Mouse (Mus musculus) liver, embryonic 14.5 days (tissue): ENCODE data around the gene Syne2. TPM values are rescaled to one million over a fixed set of nuclear protein-coding genes. Genes with fewer than 3 reads are reported as not detected.

Source experiments
- ATAC-seq: fragments of 200-750 bp; cut with Nextera tagmentation; 2 replicates; pipeline ENCODE4 v1.8.0; 2017; ENCODE audit warnings: moderate number of reproducible peaks, mild to moderate bottlenecking, moderate library complexity; ENCODE audit not compliant: insufficient read depth
- DNase-seq, 3 experiments: peaks; one replicate each; pipeline ENCODE4 v3.0.0-alpha.2; 2012 to 2013; ENCODE audit warnings: low read depth in 3 of 3, low spot score in 3 of 3
- H3K27ac ChIP-seq: fragments of 300-500 bp; sonication (generic); 2 replicates; pipeline ENCODE4 v1.5.1; 2014; ENCODE audit warnings: moderate library complexity, mild to moderate bottlenecking, control low read depth, inconsistent platforms
- H3K27me3 ChIP-seq: fragments of 300-500 bp; sonication (generic); 2 replicates; pipeline ENCODE4 v1.6.1; 2014; ENCODE audit warnings: mild to moderate bottlenecking, low read length, moderate library complexity; ENCODE audit not compliant: control insufficient read depth, insufficient read depth
- H3K36me3 ChIP-seq: fragments of 300-500 bp; sonication (generic); replicated peaks from 2 replicates; pipeline ENCODE4 v1.6.1; 2014; ENCODE audit warnings: low read depth; ENCODE audit not compliant: control insufficient read depth, insufficient read depth
- H3K4me1 ChIP-seq, 2 experiments: fragments of 200-500 bp in 1 of 2; fragments of 300-500 bp in 1 of 2; sonication (generic) in 1 of 2; replicated peaks; 2 replicates each; pipeline ENCODE4 v1.6.1; 2012 to 2014; ENCODE audit warnings: antibody characterized with exemption in 1 of 2, inconsistent platforms in 1 of 2, low read length in 1 of 2; ENCODE audit not compliant: control insufficient read depth in 2 of 2, insufficient read depth in 2 of 2
- H3K4me2 ChIP-seq: fragments of 300-500 bp; sonication (generic); 2 replicates; pipeline ENCODE4 v1.6.1; 2014; ENCODE audit warnings: low read depth, mild to moderate bottlenecking, control low read depth, moderate library complexity
- H3K4me3 ChIP-seq, 2 experiments: fragments of 200-500 bp in 1 of 2; fragments of 300-500 bp in 1 of 2; sonication (generic) in 1 of 2; 2 replicates each; pipeline ENCODE4 v1.5.1; 2012 to 2014; ENCODE audit warnings: low read depth in 2 of 2, low read length in 2 of 2, mild to moderate bottlenecking in 2 of 2, control low read depth in 1 of 2, inconsistent platforms in 1 of 2, moderate library complexity in 1 of 2; ENCODE audit not compliant: insufficient read depth in 1 of 2
- H3K9ac ChIP-seq: fragments of 300-500 bp; sonication (generic); replicated peaks from 2 replicates; pipeline ENCODE4 v1.6.1; 2014; ENCODE audit warnings: mild to moderate bottlenecking, control low read depth, moderate library complexity
- H3K9me3 ChIP-seq: fragments of 300-500 bp; sonication (generic); 2 replicates; pipeline ENCODE4 v1.6.1; 2016; ENCODE audit warnings: low read length, mixed read lengths; ENCODE audit not compliant: control insufficient read depth
- CTCF ChIP-seq: IDR thresholded peaks from 2 replicates; pipeline ENCODE4 v1.5.1; 2016; ENCODE audit warnings: antibody characterized with exemption, low read depth, control low read depth
- EP300 ChIP-seq: IDR thresholded peaks from 2 replicates; pipeline ENCODE4 v1.6.1; 2016; ENCODE audit warnings: antibody characterized with exemption, low read depth
- WGBS: fragments of 180-500 bp; shearing (Covaris S2); extraction: QIAGEN DNeasy Blood & Tissue Kit; methylation state at CpG from one replicate; pipeline ENCODE4 v1.1.7; 2014; ENCODE audit not compliant: insufficient replicate concordance; 5-methylcytosine and 5-hydroxymethylcytosine counted together
- polyA plus RNA-seq, 2 experiments: library from polyadenylated mRNA; depleted of rRNA in 1 of 2; stranded (reverse) in 1 of 2; unstranded in 1 of 2; fragments of >200 nt; fragmentation: Nextera tagmentation in 1 of 2; extraction: Ambion mirVana in 1 of 2; gene quantifications; 2 replicates each; pipeline versions ENCODE4 v1.2.1 to v1.2.3; 2012 to 2014

Gene Syne2
- polyA plus RNA-seq, 2 experiments: 2.1 to 3.0 TPM

- WGBS: 69% methylated on average over 5 of the region's 5 CpGs
- H3K27me3 ChIP-seq: no peaks in the 10 kb centered on the region
- H3K4me1 ChIP-seq: no peaks in the 10 kb centered on the region; a peak in 1 of 4 replicates
- H3K9ac ChIP-seq: no peak overlapping the region
- H3K36me3 ChIP-seq: no peaks in the 10 kb centered on the region
- ATAC-seq: no peak
- no peak overlapping the region for H3K4me2 ChIP-seq
- no peak for DNase-seq
- no peaks in the 10 kb centered on the region for H3K9me3 ChIP-seq
- no peak overlapping the region for H3K27ac ChIP-seq
- no peak overlapping the region for H3K4me3 ChIP-seq
- TF ChIP-seq EP300 (no peak), CTCF (no peak)
Observed at GRCm38 (mm10) chr12:75979079-75979478, 161.1 kb downstream of the Syne2 start.

GRCm38 (mm10) chr12:75983336-75983735, 165.4 kb downstream of the Syne2 start:
- Histone ChIP-seq H3K27me3 (no peaks in the 10 kb centered on the region), H3K27ac (no peak overlapping the region), H3K36me3 (no peaks in the 10 kb centered on the region), H3K9ac (no peak overlapping the region), H3K4me2 (no peak overlapping the region), H3K4me3 (no peak overlapping the region), H3K4me1 (no peaks in the 10 kb centered on the region), H3K9me3 (no peaks in the 10 kb centered on the region)
- no peak for DNase-seq
- 74% methylated on average over 8 of the region's 8 CpGs for WGBS
- ATAC-seq: no peak
- TF ChIP-seq EP300: no peak
- TF ChIP-seq CTCF: no peak

- DNase-seq: no peak
- 60% methylated on average over 10 of the region's 10 CpGs for WGBS
- Histone ChIP-seq H3K27me3 (no peaks in the 10 kb centered on the region), H3K9me3 (no peaks in the 10 kb centered on the region), H3K4me1 (no peaks in the 10 kb centered on the region), H3K4me3 (no peak overlapping the region), H3K9ac (no peak overlapping the region), H3K27ac (no peak overlapping the region), H3K4me2 (no peak overlapping the region), H3K36me3 (no peaks in the 10 kb centered on the region)
- no peak for ATAC-seq
- no peak for TF ChIP-seq CTCF
- no peak for TF ChIP-seq EP300
Observed at GRCm38 (mm10) chr12:75992226-75992858, 174.4 kb downstream of the Syne2 start.

- ATAC-seq (no peak), DNase-seq (no peak)
- Histone ChIP-seq H3K27me3 (no peaks in the 10 kb centered on the region), H3K4me2 (no peak overlapping the region), H3K9me3 (no peaks in the 10 kb centered on the region), H3K9ac (no peak overlapping the region), H3K36me3 (no peaks in the 10 kb centered on the region), H3K4me3 (no peak overlapping the region), H3K27ac (no peak overlapping the region), H3K4me1 (no peaks in the 10 kb centered on the region)
- WGBS: 70% methylated on average over 4 of the region's 4 CpGs
- TF ChIP-seq CTCF (no peak), EP300 (no peak)
Observed at GRCm38 (mm10) chr12:75992946-75993345, 175.0 kb downstream of the Syne2 start.

GRCm38 (mm10) chr12:75995086-75995485, 177.2 kb downstream of the Syne2 start:
- Histone ChIP-seq H3K27me3 (no peaks in the 10 kb centered on the region), H3K4me1 (no peaks in the 10 kb centered on the region), H3K4me3 (no peak overlapping the region), H3K9me3 (no peaks in the 10 kb centered on the region), H3K9ac (no peak overlapping the region), H3K27ac (no peak overlapping the region), H3K4me2 (no peak overlapping the region), H3K36me3 (no peaks in the 10 kb centered on the region)
- ATAC-seq: no peak
- no peak for TF ChIP-seq EP300
- no peak for TF ChIP-seq CTCF
- DNase-seq: no peak
- WGBS: 56% methylated on average over 2 of the region's 2 CpGs
